Mouse (Mus musculus): ENCODE results near the gene Olfr1353. TPM values are rescaled to one million over a fixed set of nuclear protein-coding genes. Genes with fewer than 3 reads are reported as not detected.
"Not testable (repeated sequence)": the region's sequence is repeated elsewhere in the genome, so short reads cannot be mapped to it uniquely, and the experiment has no call there.

The Olfr1353 gene
- total RNA-seq (2022), result not detected

- DNase-seq, result not testable (repeated sequence)
Observed at GRCm38 (mm10) chr10:78963009-78963408, at the start of gene Olfr1353. Gene Olfr1353, plus strand, starts transcription at chr10:78963309.

DNA sequence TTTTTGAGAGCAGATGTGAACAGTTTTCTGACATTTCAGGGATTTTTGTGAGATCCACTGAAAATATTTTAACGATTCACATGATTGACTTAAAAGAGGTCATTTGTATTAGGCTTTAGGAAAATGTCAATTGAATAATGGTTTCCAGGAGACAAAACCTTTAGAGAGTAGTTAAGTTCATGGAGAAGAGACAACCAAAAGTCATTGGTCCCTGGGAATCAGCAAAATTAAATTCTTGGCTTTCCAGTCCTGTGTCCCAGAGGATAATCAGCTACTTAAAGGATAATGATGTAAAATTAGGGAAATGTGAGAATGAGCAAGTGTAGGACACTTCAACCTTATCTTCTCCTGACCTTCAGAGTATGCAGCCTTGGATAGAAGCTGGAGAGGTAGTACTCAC lies 12.8 kb upstream of the Olfr1353 start, which contains the start of gene Olfr8:
Gene Olfr8 (plus strand): TSS at position 301 of the 400 bp plus-strand sequence.
- DNase-seq, result not testable (repeated sequence)

DNA sequence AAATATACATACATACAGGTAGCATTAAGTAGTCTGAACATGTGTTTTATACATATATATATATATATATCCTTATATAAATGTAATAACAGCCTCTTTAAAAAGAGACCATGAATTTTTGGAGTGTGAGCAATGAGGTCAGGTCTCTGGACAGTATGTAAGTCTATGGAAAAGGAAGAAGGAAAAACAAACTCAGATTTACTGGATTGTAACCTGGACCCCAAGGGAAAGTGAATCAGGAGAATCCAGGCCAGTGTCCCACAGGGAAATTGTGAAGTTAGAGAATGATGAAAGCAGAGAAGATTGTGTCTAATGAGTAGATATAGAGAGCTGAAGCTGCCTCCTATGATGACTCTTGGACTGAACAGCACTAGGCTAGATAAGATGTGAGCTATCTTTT lies 17.6 kb downstream of the Olfr1353 start, which contains the start of gene Olfr1352:
Gene Olfr1352 (plus strand): TSS at position 301 of the 400 bp plus-strand sequence.
- DNase-seq, result no peak

DNA sequence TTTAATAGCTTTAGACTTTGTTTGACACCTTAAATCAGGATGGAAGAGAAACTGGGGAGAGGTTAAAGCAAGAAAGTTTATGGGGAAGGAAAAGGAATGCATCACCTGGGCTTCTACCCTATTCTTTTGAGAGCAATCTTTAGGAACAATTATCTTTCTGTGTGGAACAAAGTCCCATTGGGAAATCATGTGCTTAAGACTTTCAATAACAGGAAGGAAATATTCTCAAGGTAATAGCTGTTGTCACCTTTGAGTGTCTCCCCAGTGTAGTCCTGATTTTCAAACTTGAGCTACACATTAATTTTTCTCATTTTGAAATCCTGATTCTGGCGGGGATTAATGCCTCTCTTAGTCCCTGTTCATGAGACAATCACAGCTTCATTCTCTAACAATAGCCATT lies 49.1 kb downstream of the Olfr1353 start, which contains the start of gene Olfr1351:
Gene Olfr1351 (plus strand): TSS at position 301 of the 400 bp plus-strand sequence.
- no peak for DNase-seq

Other genes with a start within 250 kb of the Olfr1353 start
- not detected for gene Casp14, start 245.0 kb upstream of the Olfr1353 start, total RNA-seq (2022)
- not detected for gene Ccdc105, start 210.2 kb upstream of the Olfr1353 start, total RNA-seq (2022)
- under 1 TPM in 3 of 4 experiments, not detected in 1; 0.13 to 0.77 (median 0.20) TPM for gene Slc1a6, start 182.8 kb upstream of the Olfr1353 start, total RNA-seq (2022)
- gene Olfr1356, start 111.1 kb upstream of the Olfr1353 start, total RNA-seq (2022), result not detected
- not detected for gene Olfr1355, start 87.8 kb upstream of the Olfr1353 start, total RNA-seq (2022)
- not detected for gene Olfr1354, start 50.1 kb upstream of the Olfr1353 start, total RNA-seq (2022)
- gene Olfr8, start 12.7 kb upstream of the Olfr1353 start, total RNA-seq (2022), result not detected
- gene Olfr1352, start 17.7 kb downstream of the Olfr1353 start, total RNA-seq (2022), result not detected
- gene Olfr1351, start 49.2 kb downstream of the Olfr1353 start, total RNA-seq (2022), result not detected
- gene Olfr57, start 65.4 kb downstream of the Olfr1353 start, total RNA-seq (2022), result not detected
- 10 to 100 TPM; 14.6 to 25.3 (median 19.8) TPM for gene 2610008E11Rik, start 134.3 kb downstream of the Olfr1353 start, total RNA-seq (2022)
- gene Vmn2r80, start 185.5 kb downstream of the Olfr1353 start, total RNA-seq (2022), result not detected

All from adrenal gland, adult 8-10 months (tissue).